Mouse (Mus musculus): Measurements from ENCODE around the gene D17Wsu92e. TPM values are rescaled to one million over a fixed set of nuclear protein-coding genes. Genes with fewer than 3 reads are reported as not detected.

The D17Wsu92e gene
- polyA plus RNA-seq, 1 experiment = 81.5 TPM

GRCm38 (mm10) chr17:27793144-27793543, 27.3 kb downstream of the D17Wsu92e start:
- 53% methylated on average over 6 of the region's 6 CpGs for WGBS
- no peak for DNase-seq (ENCODE audit: low read depth, low spot score)

GRCm38 (mm10) chr17:27792516-27792915, 27.9 kb downstream of the D17Wsu92e start:
- DNase-seq (ENCODE audit: low read depth, low spot score) = no peak
- WGBS = 38% methylated on average over 4 of the region's 4 CpGs

DNA sequence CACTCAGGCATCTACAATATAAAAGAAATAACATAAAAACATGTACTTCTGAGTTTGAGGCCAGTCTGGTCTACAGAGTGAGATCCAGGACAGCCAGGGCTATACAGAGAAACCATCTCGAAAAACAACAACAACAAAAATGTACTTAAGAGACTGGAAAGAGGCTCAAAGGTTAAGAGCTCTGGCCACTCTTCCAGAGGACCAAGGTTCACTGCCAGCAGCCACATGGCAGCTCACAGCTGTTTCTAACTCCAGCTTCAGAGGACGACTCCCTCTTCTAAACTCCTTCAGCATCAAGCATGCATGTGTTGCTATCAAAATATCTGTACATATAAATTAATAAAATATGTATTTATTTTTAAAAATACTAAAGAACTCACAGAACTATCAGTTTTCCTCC, 28.9 kb downstream of the D17Wsu92e start:
- WGBS = 38% methylated on average over 2 of the region's 2 CpGs
- no peak for DNase-seq (ENCODE audit: low read depth, low spot score)

- 93% methylated on average over 2 of the region's 2 CpGs for WGBS
- no peak for DNase-seq (ENCODE audit: low read depth, low spot score)
These were observed 29.5 kb downstream of the D17Wsu92e start for GRCm38 (mm10) chr17:27790976-27791375.

GRCm38 (mm10) chr17:27790015-27790414, 30.4 kb downstream of the D17Wsu92e start:
- WGBS = 73% methylated on average over 5 of the region's 5 CpGs
- no peak for DNase-seq (ENCODE audit: low read depth, low spot score)

- 79% methylated on average over 6 of the region's 6 CpGs for WGBS
- no peak for DNase-seq (ENCODE audit: low read depth, low spot score)
These were observed 31.8 kb downstream of the D17Wsu92e start for GRCm38 (mm10) chr17:27788456-27789172.

GRCm38 (mm10) chr17:27783567-27783966, 36.9 kb downstream of the D17Wsu92e start:
- WGBS = 84% methylated on average over 4 of the region's 4 CpGs
- DNase-seq (ENCODE audit: low read depth, low spot score) = no peak

DNA sequence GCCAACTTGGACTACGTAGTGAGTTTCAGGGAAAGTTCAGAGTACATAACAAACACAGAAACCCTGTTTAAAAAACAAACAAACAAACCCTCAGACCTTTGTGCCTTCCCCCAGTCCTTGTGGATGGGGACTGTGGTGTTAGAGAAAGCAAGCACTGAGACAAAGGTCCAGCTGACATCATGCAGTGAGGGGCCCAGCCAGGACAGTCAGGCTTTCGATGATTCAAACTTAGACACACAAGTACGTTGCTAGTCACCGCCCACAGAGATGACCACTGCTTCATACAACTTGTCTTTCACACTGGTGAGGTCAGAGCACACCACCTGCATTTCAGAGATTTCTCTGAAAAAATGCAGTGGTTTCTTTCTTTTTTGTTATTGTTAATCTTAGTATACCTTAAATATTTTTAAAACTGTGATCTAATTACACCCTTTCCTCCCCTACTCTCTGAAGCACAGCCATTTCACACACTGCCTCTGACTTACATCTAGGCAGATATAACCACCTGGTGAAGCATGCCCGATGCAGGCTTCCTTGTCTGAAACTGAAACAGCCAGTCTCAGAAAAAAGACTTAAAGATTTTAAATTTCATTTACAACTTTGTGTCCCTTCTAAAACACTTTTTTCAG, 39.3 kb downstream of the D17Wsu92e start:
- 69% methylated on average over 5 of the region's 5 CpGs for WGBS
- no peak for DNase-seq (ENCODE audit: low read depth, low spot score)

DNA sequence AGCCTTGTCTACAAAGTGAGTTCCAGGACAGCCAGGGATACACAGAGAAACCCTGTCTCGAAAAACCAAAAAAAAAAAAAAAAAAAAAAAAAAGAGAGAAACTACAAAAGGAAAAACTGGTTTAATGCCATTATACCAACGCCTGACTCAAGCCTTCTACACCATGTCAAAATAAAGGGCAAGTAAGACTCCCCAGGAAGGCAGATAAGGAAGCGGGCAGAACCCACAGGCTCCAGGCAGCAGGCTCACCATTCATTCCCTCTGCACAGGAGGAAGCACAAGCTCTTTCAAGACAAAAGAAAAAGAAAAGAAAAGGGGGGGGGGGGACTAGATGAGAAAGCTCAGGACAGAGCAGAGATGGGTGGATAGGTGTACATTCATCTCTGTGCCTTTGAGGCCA, 40.7 kb downstream of the D17Wsu92e start:
- DNase-seq (ENCODE audit: low read depth, low spot score) = no peak
- WGBS = 90% methylated on average over 3 of the region's 3 CpGs

DNA sequence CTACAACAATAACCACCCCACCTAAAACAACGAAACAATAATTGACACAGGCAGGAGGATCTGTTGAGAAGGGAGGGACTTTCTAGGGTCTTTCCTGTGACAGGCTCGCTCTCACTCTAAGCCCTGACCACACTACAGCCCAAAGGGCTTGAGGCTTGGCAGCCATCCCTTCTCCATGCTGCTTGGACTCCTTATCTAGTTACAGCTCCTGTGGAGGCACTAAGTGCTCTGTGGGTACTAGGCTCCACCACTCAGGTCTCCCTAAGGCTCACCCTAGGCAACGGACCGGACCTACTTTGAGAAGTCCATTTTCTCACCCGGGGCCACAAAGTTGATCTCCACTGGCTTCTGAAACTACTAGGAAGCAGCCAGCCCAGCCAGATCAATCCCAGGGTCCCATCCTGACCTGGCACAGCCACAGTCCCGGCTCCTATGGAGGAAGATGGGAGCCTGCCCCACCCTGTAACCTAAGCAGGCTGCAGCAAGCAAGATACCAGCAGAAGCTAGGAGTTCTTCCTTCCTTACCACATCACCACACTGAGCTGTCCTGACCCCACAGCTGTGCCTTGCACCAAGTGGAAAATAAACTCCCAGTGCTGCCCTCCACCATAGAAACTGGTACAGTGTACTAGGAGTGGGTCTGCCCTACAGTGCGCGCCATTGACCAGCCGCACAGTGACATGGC, 41.6 kb downstream of the D17Wsu92e start:
- DNase-seq (ENCODE audit: low read depth, low spot score) = no peak

GRCm38 (mm10) chr17:27777823-27778222, 42.6 kb downstream of the D17Wsu92e start:
- no peak for DNase-seq (ENCODE audit: low read depth, low spot score)
- 21% methylated on average over 6 of the region's 6 CpGs for WGBS

More for the DNA sequence above, 41.6 kb downstream of the D17Wsu92e start:
- WGBS = 88% methylated on average over 9 of the region's 9 CpGs

DNA sequence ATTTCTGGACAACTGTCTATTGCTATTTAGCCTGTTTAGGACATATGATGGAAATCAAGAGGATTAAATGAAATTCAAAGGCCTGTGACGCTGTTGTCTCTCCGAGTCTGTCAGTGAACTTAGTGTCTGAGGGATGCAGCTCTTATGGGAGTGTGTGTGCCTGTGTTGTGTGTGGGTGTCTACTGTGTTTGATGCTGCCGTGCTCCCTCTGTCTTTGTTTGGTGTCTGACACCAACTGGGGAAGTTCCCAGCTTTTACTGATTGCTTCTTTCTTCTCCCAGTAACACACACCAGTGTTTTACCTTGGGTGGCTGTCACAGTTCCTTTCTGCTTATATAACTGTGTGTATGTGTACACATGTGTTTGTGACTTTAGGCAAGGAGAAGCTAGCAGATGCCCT, 46.2 kb downstream of the D17Wsu92e start:
- no peak for DNase-seq (ENCODE audit: low read depth, low spot score)
- 89% methylated on average over 3 of the region's 3 CpGs for WGBS

DNA sequence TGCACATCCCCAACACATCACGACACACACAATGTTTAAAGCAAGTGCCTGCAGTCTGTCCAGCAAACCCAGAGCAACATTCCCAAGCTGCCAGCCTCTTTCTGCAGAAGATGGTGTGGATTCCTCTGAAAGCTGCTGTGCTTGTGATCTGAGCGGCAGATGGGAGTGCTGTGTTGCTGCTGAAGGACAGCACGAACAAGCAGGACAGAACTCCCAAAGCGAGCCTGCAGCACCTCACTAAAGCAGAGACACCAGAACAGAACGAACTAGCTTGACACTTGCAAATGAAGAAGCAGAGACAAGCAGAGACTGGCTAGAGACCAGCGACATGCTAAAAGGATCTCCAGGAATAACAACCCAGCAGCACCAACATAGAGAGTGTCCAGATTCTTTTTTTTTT, 48.8 kb downstream of the D17Wsu92e start:
- DNase-seq (ENCODE audit: low read depth, low spot score) = no peak
- 91% methylated on average over 6 of the region's 6 CpGs for WGBS

GRCm38 (mm10) chr17:27768817-27769542, 51.5 kb downstream of the D17Wsu92e start:
- DNase-seq (ENCODE audit: low read depth, low spot score) = no peak
- 77% methylated on average over 8 of the region's 8 CpGs for WGBS

DNA sequence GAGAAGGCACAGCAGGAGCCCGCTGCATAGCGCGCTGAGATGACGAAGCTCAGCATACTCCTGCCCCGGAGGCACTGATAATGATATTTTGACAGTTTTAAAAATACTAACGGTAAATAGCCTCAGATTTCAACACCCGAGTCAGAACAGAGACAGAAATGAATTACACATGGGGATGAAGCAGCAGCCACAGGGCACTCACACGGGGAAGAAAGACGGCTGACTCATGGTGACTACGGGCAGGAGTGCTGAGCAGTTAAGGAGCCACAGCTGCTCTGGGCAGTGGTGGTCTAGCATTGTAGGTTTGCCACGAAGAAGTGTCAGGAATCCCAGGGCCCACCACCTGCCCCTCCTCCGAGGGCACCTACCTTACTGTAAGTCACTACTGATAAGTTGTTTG, 52.9 kb downstream of the D17Wsu92e start:
- 89% methylated on average over 12 of the region's 12 CpGs for WGBS
- DNase-seq (ENCODE audit: low read depth, low spot score) = no peak

GRCm38 (mm10) chr17:27767120-27767519, 53.3 kb downstream of the D17Wsu92e start:
- WGBS = 88% methylated on average over 5 of the region's 5 CpGs
- no peak for DNase-seq (ENCODE audit: low read depth, low spot score)

GRCm38 (mm10) chr17:27765066-27765465, 55.4 kb downstream of the D17Wsu92e start:
- DNase-seq (ENCODE audit: low read depth, low spot score) = no peak
- 95% methylated on average over 6 of the region's 6 CpGs for WGBS

GRCm38 (mm10) chr17:27764453-27764852, 56.0 kb downstream of the D17Wsu92e start:
- WGBS = 94% methylated on average over 2 of the region's 2 CpGs
- no peak for DNase-seq (ENCODE audit: low read depth, low spot score)

DNA sequence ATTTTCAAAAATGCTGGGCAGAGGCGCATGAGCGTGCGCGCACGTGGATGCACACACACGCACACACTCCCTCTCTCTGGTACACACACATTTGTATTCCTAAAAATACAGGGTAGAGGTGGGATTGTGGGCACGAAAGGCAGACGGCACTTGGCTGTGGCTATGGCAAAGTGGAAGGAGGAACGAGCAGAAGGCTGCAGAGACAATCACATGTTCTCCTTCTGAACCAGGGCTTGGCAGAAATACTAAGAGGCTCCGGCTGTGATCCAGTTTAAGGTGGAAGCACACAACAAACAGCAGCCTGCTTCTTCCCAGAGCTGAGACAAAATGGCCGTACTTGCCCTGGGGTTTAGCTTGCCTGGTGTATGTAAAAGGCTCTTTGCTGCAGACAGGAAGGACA, 57.6 kb downstream of the D17Wsu92e start:
- WGBS = 92% methylated on average over 11 of the region's 11 CpGs
- no peak for DNase-seq (ENCODE audit: low read depth, low spot score)

DNA sequence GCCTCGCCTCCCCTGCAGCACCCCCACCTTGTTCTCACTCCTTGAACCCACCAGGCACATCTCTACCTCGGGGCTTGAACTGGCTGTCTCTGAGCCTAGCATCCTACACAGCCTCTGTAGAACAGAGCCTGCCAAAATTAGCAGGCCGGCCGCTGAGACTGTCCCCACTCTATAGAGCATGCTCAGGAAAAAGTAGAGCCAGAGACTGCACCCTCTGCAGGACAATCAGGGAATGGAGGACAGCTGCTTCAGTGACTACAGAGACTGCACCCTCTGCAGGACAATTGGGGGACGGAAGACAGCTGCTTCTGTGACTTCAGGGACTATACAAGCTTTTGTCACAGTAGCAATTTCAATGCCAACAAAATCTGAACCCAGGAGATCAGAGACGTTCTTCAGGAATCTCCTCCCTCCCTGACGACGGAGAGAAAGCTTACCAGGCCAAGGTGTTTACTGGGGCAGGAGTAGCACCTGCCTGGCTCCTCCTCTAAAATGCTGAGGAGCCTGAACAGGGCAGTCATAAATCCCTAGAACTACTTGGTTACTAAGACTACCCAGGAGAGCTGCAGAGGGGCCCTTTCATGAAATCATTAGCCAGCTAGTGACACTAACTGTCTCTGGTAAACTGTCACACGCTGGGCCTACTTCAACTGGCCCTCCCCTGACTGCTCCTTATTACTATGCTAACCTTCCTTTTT, 58.7 kb downstream of the D17Wsu92e start:
- peak; percentile 39 for DNase-seq (ENCODE audit: low read depth, low spot score)
- WGBS = 28% methylated on average over 9 of the region's 9 CpGs

Measured in large intestine, adult 2 months (tissue).